Mouse (Mus musculus) ES-Bruce4 (cell line): ENCODE data around the gene B020004J07Rik. TPM values are rescaled to one million over a fixed set of nuclear protein-coding genes. Genes with fewer than 3 reads are reported as not detected.

Experiments used
- H3K27ac ChIP-seq: 2 replicates; pipeline ENCODE4 v1.5.1; 2012; ENCODE audit warnings: low read length, inconsistent platforms; ENCODE audit not compliant: insufficient read depth
- H3K27me3 ChIP-seq: 2 replicates; pipeline ENCODE4 v1.6.1; 2012; ENCODE audit warnings: mild to moderate bottlenecking, low read length, inconsistent platforms; ENCODE audit not compliant: control insufficient read depth, poor library complexity, insufficient read depth, severe bottlenecking
- H3K36me3 ChIP-seq: 2 replicates; pipeline ENCODE4 v1.6.1; 2012; ENCODE audit warnings: inconsistent platforms, mild to moderate bottlenecking, low read length, moderate library complexity; ENCODE audit not compliant: control insufficient read depth, poor library complexity, insufficient read depth, severe bottlenecking
- H3K4me1 ChIP-seq: one replicate; pipeline ENCODE4 v1.8.1; 2011; ENCODE audit warnings: low read length; ENCODE audit not compliant: control insufficient read depth, insufficient read depth
- H3K4me3 ChIP-seq: 2 replicates; pipeline ENCODE4 v1.5.1; 2011; ENCODE audit warnings: low read depth, mild to moderate bottlenecking, low read length
- H3K9ac ChIP-seq: 2 replicates; pipeline ENCODE4 v1.6.1; 2012; ENCODE audit warnings: low read depth, mild to moderate bottlenecking, inconsistent platforms; ENCODE audit not compliant: poor library complexity, severe bottlenecking
- H3K9me3 ChIP-seq: replicated peaks from 2 replicates; pipeline ENCODE4 v1.6.1; 2012; ENCODE audit warnings: mild to moderate bottlenecking, low read length, inconsistent platforms; ENCODE audit not compliant: control insufficient read depth, poor library complexity, insufficient read depth, severe bottlenecking
- CTCF ChIP-seq: IDR thresholded peaks from one replicate; pipeline ENCODE4 v1.8.1; 2011; ENCODE audit warnings: low read depth, low read length
- EP300 ChIP-seq: IDR thresholded peaks from 2 replicates; pipeline ENCODE4 v1.6.1; 2011; ENCODE audit warnings: low read depth, low read length; ENCODE audit not compliant: insufficient read depth
- POLR2A ChIP-seq: IDR thresholded peaks from one replicate; pipeline ENCODE4 v1.8.1; 2011; ENCODE audit warnings: low read length; ENCODE audit not compliant: insufficient read depth
- polyA plus RNA-seq: library from polyadenylated mRNA; stranded (reverse); fragments of >200 nt; gene quantifications from 2 replicates; pipeline ENCODE4 v1.2.4, GENCODE M21; 2011; ENCODE audit warnings: low read depth; ENCODE audit not compliant: missing spikeins, insufficient read depth, insufficient read length

Gene B020004J07Rik
- polyA plus RNA-seq, 1 experiment = not detected

GRCm38 (mm10) chr4:101850908-101851307 lies 7.1 kb upstream of the B020004J07Rik start:
- H3K27me3 ChIP-seq = no peaks in the 10 kb centered on the region
- no peaks in the 10 kb centered on the region for H3K36me3 ChIP-seq
- H3K4me3 ChIP-seq = no peak overlapping the region
- H3K4me1 ChIP-seq = no peaks in the 10 kb centered on the region
- peaks cover 14% of the 10 kb centered on the region for H3K9me3 ChIP-seq
- no peak overlapping the region for H3K9ac ChIP-seq
- TF ChIP-seq CTCF (no peak), EP300 (no peak), POLR2A (no peak)
- no peak overlapping the region for H3K27ac ChIP-seq

Other genes starting within 250 kb of the B020004J07Rik start
- 57.7 and 59.1 TPM in 2 replicates for gene Leprot, start 196.3 kb downstream of the B020004J07Rik start, polyA plus RNA-seq
- 1.6 and 1.7 TPM in 2 replicates for gene Lepr, start 126.6 kb downstream of the B020004J07Rik start, polyA plus RNA-seq
- 3.7 and 4.9 TPM in 2 replicates for gene C130073F10Rik, start 49.8 kb upstream of the B020004J07Rik start, polyA plus RNA-seq
- gene Gm12800, start 65.1 kb upstream of the B020004J07Rik start, polyA plus RNA-seq = 0.42 TPM in 1 of 2 replicates, not detected in the other
- not detected in 2 replicates for gene Gm12794, start 96.4 kb upstream of the B020004J07Rik start, polyA plus RNA-seq
- not detected in 2 replicates for gene Gm12790, start 137.0 kb upstream of the B020004J07Rik start, polyA plus RNA-seq
- not detected in 2 replicates for gene Gm12789, start 142.6 kb upstream of the B020004J07Rik start, polyA plus RNA-seq
- gene Pde4b, start 243.5 kb upstream of the B020004J07Rik start, polyA plus RNA-seq = 0.81 and 0.87 TPM in 2 replicates